Mouse (Mus musculus) liver, embryonic 11.5 days (tissue): Measurements from ENCODE around the gene Cep295nl. TPM values are rescaled to one million over a fixed set of nuclear protein-coding genes. Genes with fewer than 3 reads are reported as not detected.
"Not testable (repeated sequence)": the region's sequence is repeated elsewhere in the genome, so short reads cannot be mapped to it uniquely, and the experiment has no call there.

ENCODE experiments used
- ATAC-seq: fragments of 200-750 bp; cut with Nextera tagmentation; replicated peaks from 2 replicates; pipeline ENCODE4 v1.8.0; 2017; ENCODE audit warnings: moderate number of reproducible peaks, mild to moderate bottlenecking, moderate TSS enrichment, moderate library complexity; ENCODE audit not compliant: low FRiP score
- DNase-seq: peaks from one replicate; pipeline ENCODE4 v3.0.0-alpha.2; 2017; ENCODE audit warnings: low spot score
- H3K27ac ChIP-seq: fragments of 300-500 bp; sonication (generic); 2 replicates; pipeline ENCODE4 v1.5.1; 2014; ENCODE audit warnings: mild to moderate bottlenecking, low read depth, low read length, control low read depth
- H3K27me3 ChIP-seq: fragments of 300-500 bp; sonication (generic); replicated peaks from 2 replicates; pipeline ENCODE4 v1.6.1; 2014; ENCODE audit warnings: low read length, mixed read lengths; ENCODE audit not compliant: control insufficient read depth, insufficient read depth
- H3K36me3 ChIP-seq: fragments of 300-500 bp; sonication (generic); 2 replicates; pipeline ENCODE4 v1.6.1; 2014; ENCODE audit warnings: mild to moderate bottlenecking, low read length, moderate library complexity, mixed read lengths; ENCODE audit not compliant: control insufficient read depth, insufficient read depth
- H3K4me1 ChIP-seq: fragments of 300-500 bp; sonication (generic); replicated peaks from 2 replicates; pipeline ENCODE4 v1.6.1; 2014; ENCODE audit warnings: low read length, mixed read lengths; ENCODE audit not compliant: control insufficient read depth, insufficient read depth
- H3K4me2 ChIP-seq: fragments of 300-500 bp; sonication (generic); 2 replicates; pipeline ENCODE4 v1.6.1; 2014; ENCODE audit warnings: mild to moderate bottlenecking, control low read depth, moderate library complexity
- H3K4me3 ChIP-seq: fragments of 300-500 bp; sonication (generic); 2 replicates; pipeline ENCODE4 v1.5.1; 2014; ENCODE audit warnings: low read depth, low read length, control low read depth
- H3K9ac ChIP-seq: fragments of 300-500 bp; sonication (generic); 2 replicates; pipeline ENCODE4 v1.6.1; 2014; ENCODE audit warnings: low read depth, low read length, control low read depth
- H3K9me3 ChIP-seq: fragments of 300-500 bp; sonication (generic); 2 replicates; pipeline ENCODE4 v1.6.1; 2016; ENCODE audit warnings: low read length, inconsistent platforms, mixed read lengths; ENCODE audit not compliant: control insufficient read depth
- WGBS: fragments of 180-500 bp; shearing (Covaris S2); extraction: QIAGEN DNeasy Blood & Tissue Kit; methylation state at CpG from one replicate; pipeline ENCODE4 v1.1.7; 2014; 5-methylcytosine and 5-hydroxymethylcytosine counted together
- polyA plus RNA-seq: library from polyadenylated mRNA; unstranded; fragments of >200 nt; fragmentation: Nextera tagmentation; extraction: Ambion mirVana; gene quantifications from 2 replicates; pipeline ENCODE4 v1.2.1, GENCODE M21; 2014

Gene Cep295nl
- polyA plus RNA-seq, 1 experiment from 2014 or later: not detected

GRCm38 (mm10) chr11:118307962-118308361 lies 34.3 kb downstream of the Cep295nl start:
- H3K4me3 ChIP-seq, ATAC-seq, H3K9me3 ChIP-seq, H3K9ac ChIP-seq, H3K4me1 ChIP-seq, DNase-seq, H3K27ac ChIP-seq, H3K27me3 ChIP-seq, H3K4me2 ChIP-seq: not testable (repeated sequence)
- WGBS: 74% methylated on average over 2 of the region's 2 CpGs
- H3K36me3 ChIP-seq: peaks cover 11% of the 10 kb centered on the region

- not testable (repeated sequence) for H3K9me3 ChIP-seq, H3K9ac ChIP-seq, H3K27ac ChIP-seq, H3K4me3 ChIP-seq, H3K36me3 ChIP-seq, ATAC-seq, H3K4me1 ChIP-seq, H3K27me3 ChIP-seq, H3K4me2 ChIP-seq, DNase-seq
- 87% methylated on average over 4 of the region's 4 CpGs for WGBS
Measured at GRCm38 (mm10) chr11:118303959-118304358, 38.3 kb downstream of the Cep295nl start.

DNA sequence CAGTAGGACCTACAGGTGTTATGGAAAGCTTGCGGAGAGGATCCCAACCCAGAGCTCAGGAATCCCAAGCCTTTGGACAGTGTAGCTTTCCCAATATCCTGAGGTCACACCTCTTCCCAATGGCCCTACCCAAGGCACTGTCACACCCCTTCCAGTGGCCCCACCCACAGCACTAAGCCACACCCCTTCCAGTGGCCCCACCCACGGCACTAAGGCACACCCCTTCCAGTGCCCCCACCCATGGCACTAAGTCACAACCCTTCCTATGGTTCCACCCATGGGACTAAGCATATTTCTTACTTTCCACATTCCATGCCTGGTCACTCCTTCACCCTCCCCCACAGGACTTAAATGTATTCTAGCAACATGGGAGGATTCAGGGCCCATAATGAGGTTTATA lies 43.5 kb downstream of the Cep295nl start:
- H3K27me3 ChIP-seq: no peaks in the 10 kb centered on the region
- H3K4me1 ChIP-seq: no peaks in the 10 kb centered on the region
- ATAC-seq: peak; percentile 56; the same call in 1 of the 2 replicates
- H3K27ac ChIP-seq: no peak overlapping the region
- no peaks in the 10 kb centered on the region for H3K36me3 ChIP-seq
- H3K9me3 ChIP-seq: no peaks in the 10 kb centered on the region
- H3K4me2 ChIP-seq: no peak overlapping the region
- WGBS: 67% methylated on average over 2 of the region's 2 CpGs
- no peak overlapping the region for H3K4me3 ChIP-seq
- DNase-seq: no peak
- no peak overlapping the region for H3K9ac ChIP-seq

- no peak overlapping the region for H3K9ac ChIP-seq
- H3K4me2 ChIP-seq: no peak overlapping the region
- H3K9me3 ChIP-seq: no peaks in the 10 kb centered on the region
- no peaks in the 10 kb centered on the region for H3K36me3 ChIP-seq
- no peaks in the 10 kb centered on the region for H3K4me1 ChIP-seq
- no peak overlapping the region for H3K27ac ChIP-seq
- ATAC-seq (no peak), DNase-seq (no peak)
- 78% methylated on average over 3 of the region's 3 CpGs for WGBS
- no peaks in the 10 kb centered on the region for H3K27me3 ChIP-seq
- no peak overlapping the region for H3K4me3 ChIP-seq
Measured at GRCm38 (mm10) chr11:118297967-118298366, 44.3 kb downstream of the Cep295nl start.

DNA sequence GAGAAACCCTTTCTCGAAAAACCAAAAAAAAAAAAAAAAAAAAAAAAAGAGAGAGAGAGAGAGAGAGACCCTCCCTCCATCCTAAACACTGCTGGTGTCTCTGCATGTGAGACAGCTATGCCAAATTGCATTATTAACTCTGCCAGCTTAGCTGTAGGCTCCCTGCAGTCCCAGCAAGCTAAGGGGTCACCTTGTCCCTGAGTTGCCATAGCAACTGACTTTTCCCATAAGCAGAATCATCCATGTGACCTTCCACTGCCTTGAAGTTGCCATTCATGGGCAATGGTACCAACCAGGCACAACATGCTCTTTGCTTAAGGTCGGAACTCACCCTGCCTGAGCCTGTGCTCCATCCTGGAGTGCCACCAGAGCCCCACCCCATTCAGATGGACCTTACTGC lies 47.3 kb downstream of the Cep295nl start:
- no peak for ATAC-seq
- Histone ChIP-seq H3K9ac (no peak overlapping the region), H3K27me3 (no peaks in the 10 kb centered on the region), H3K4me3 (no peak overlapping the region), H3K4me2 (no peak overlapping the region), H3K9me3 (no peaks in the 10 kb centered on the region), H3K27ac (no peak overlapping the region), H3K36me3 (no peaks in the 10 kb centered on the region), H3K4me1 (peaks cover 5% of the 10 kb centered on the region)
- DNase-seq: no peak
- 68% methylated on average over 2 of the region's 2 CpGs for WGBS

DNA sequence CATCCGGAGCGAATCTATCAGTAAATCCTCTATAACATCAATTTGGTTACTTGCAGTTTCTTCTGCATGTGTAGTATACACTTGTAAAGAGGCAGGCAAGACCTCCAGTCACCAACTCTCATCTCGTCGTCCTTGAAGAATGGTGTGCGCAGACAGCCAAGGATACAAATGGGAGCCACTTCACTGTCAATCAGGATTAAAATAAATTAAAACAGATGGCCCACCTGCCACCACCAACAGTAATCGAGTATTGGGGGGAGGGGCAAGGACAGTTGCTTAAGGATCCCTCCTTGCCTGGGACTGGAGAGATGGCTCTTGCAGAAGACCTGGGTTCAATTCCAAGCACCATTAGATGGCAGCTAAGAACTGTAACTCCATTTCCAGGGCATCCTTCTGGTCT lies 49.6 kb downstream of the Cep295nl start:
- DNase-seq (no peak), ATAC-seq (no peak)
- WGBS: 64% methylated on average over 6 of the region's 6 CpGs
- Histone ChIP-seq H3K4me1 (peaks cover 13% of the 10 kb centered on the region), H3K36me3 (0 out of 2 replicates have a peak, but pooled peaks cover under 1% of the 10 kb centered on the region), H3K4me2 (no peak overlapping the region), H3K4me3 (no peak overlapping the region), H3K9ac (no peak overlapping the region), H3K27me3 (no peaks in the 10 kb centered on the region), H3K27ac (no peak overlapping the region), H3K9me3 (no peaks in the 10 kb centered on the region)

DNA sequence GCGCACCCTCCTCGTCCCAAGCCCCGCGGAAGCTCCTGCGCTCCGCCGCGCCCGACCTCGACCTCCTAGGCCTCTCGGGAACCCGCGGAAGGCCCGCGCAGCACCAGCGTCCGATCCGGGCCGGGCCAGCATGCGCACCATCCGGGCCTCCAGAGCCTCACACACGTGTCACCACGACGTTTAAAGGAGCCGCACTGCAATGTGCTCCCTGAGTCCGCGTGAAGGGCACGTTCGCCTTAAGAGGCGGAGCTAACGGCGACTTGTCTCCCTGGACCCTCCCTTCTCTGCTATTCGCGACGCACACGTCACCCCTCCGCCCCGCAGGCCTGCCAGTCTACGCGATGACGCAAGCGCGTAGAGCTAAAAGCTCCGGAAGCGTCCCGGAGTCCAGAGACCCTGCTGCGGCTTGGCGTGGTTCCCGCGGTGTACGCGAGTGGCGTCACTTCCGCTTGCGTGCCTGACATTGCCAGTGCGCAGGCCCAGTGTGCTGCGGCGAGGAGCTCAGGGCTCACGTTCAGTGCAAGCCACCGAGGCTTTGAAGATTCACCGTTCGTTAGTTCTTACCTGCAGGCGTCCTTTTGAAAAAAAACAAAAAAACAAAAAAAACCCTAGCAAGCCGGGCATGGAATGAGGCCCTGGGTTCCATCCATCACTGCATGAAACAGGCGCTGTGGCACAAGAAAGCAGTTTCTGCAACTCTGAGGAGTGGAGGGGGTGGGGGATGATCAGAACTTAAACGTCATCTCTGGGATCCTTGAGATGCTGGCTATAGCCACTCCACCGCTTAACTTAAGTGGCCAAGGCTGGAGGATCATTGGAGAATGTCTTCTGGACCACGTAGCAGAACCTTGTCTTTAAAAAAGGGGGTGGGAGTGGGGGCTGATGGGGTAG lies 52.1 kb downstream of the Cep295nl start, which contains the start of gene Usp36:
TSS of gene Usp36 (minus strand) at position 246 of the 891 bp plus-strand sequence.
- peak; percentile 99 for ATAC-seq
- Histone ChIP-seq H3K36me3 (peaks cover 17% of the 10 kb centered on the region), H3K9ac (peak within 1 kb of the TSS; percentile 90), H3K9me3 (no peaks in the 10 kb centered on the region), H3K4me2 (peak within 1 kb of the TSS; percentile 96), H3K27ac (peak within 1 kb of the TSS; percentile 75), H3K4me3 (peak within 1 kb of the TSS; percentile 83), H3K4me1 (peaks cover 13% of the 10 kb centered on the region), H3K27me3 (no peaks in the 10 kb centered on the region)
- peak; percentile 96 for DNase-seq
- WGBS: 1% methylated on average over 67 of the region's 68 CpGs

- Histone ChIP-seq H3K27ac (peak overlapping the region; percentile 60), H3K9me3 (no peaks in the 10 kb centered on the region), H3K9ac (peak overlapping the region; percentile 90), H3K27me3 (no peaks in the 10 kb centered on the region), H3K36me3 (peaks cover 24% of the 10 kb centered on the region), H3K4me3 (peak overlapping the region; percentile 83), H3K4me1 (peaks cover 13% of the 10 kb centered on the region), H3K4me2 (peak overlapping the region; percentile 96)
- DNase-seq: no peak
- WGBS: under 1% methylated on average over 22 of the region's 22 CpGs
- ATAC-seq: no peak; the same call in 1 of the 2 replicates
Measured at GRCm38 (mm10) chr11:118289562-118289961, 52.7 kb downstream of the Cep295nl start.
